Mouse (Mus musculus) hindlimb bud, embryonic 11.5 days (tissue): ENCODE measurements around the gene Ubc.
"Not testable (repeated sequence)": the region's sequence is repeated elsewhere in the genome, so short reads cannot be mapped to it uniquely, and the experiment has no call there.

Experiments used
- DNase-seq: peaks from one replicate; pipeline ENCODE4 v3.0.0-alpha.2; 2012; ENCODE audit warnings: low read depth, low spot score; ENCODE audit errors: extremely low spot score

Ubc gene

DNA sequence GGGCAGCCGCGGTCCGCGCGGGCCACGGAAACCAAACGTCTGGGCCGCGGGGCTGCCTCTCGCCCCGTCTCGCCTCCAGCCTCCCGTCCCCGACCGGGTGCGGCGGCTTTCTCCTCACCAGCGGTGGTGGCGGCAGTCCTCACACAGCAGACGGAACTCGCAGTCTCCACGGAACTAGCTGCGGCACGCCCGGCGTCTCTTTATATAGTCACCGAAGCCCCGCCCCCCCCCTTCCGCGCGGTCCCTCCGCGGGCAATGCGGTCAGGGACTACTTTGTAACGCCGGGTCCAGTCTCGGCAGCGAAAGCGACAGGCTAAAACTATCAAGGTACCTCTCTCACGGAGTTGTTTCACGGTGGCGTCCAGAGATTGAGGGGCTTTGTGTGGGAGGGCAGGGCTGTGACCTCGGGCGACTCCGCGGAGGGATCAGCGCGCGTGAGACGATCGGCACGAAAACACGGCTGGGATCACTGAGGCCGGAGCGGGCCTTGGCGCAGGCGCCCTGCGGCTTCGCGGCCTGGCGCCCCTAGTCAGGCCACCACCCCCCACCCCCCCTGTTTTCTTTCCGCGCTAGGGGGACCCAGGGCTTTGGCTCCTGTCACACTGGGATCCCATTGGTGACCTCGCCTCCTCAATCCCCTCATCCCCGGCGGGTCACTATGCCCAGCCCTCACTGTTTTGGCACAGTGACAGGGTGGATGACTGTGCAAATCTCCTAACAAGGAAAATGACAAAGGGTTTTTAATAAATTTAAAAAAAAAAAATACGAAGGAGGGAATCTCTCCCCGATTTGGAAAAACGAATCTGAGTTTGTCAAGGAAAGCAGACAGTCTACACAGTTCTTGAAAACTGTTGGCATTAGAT lies at the start of gene Ubc:
Gene Ubc (minus strand): TSS at position 624 of the 863 bp plus-strand sequence.
- DNase-seq, result no peak

GRCm38 (mm10) chr5:125434347-125434746 lies 44.3 kb upstream of the Ubc start:
- not testable (repeated sequence) for DNase-seq

- peak; percentile 67 for DNase-seq
Observed at GRCm38 (mm10) chr5:125433793-125434337, 43.9 kb upstream of the Ubc start, which contains the start of gene Dhx37. Gene Dhx37, minus strand, starts transcription at chr5:125434121.

- not testable (repeated sequence) for DNase-seq
Observed at GRCm38 (mm10) chr5:125432324-125432723, 42.3 kb upstream of the Ubc start.

- DNase-seq, result no peak
Observed at GRCm38 (mm10) chr5:125426343-125426742, 36.3 kb upstream of the Ubc start.

- no peak for DNase-seq
Observed at GRCm38 (mm10) chr5:125425698-125426276, 35.8 kb upstream of the Ubc start.

GRCm38 (mm10) chr5:125419124-125419523 lies 29.1 kb upstream of the Ubc start:
- DNase-seq, result no peak

GRCm38 (mm10) chr5:125418636-125419035 lies 28.6 kb upstream of the Ubc start:
- no peak for DNase-seq

- DNase-seq, result no peak
Observed at GRCm38 (mm10) chr5:125416183-125416582, 26.2 kb upstream of the Ubc start.

GRCm38 (mm10) chr5:125413763-125414162 lies 23.8 kb upstream of the Ubc start:
- no peak for DNase-seq

- DNase-seq, result not testable (repeated sequence)
Observed at GRCm38 (mm10) chr5:125412536-125412935, 22.5 kb upstream of the Ubc start.

GRCm38 (mm10) chr5:125411972-125412530 lies 22.0 kb upstream of the Ubc start:
- DNase-seq, result peak; percentile 64

GRCm38 (mm10) chr5:125409348-125410090 lies 19.5 kb upstream of the Ubc start:
- DNase-seq, result peak; percentile 81

DNA sequence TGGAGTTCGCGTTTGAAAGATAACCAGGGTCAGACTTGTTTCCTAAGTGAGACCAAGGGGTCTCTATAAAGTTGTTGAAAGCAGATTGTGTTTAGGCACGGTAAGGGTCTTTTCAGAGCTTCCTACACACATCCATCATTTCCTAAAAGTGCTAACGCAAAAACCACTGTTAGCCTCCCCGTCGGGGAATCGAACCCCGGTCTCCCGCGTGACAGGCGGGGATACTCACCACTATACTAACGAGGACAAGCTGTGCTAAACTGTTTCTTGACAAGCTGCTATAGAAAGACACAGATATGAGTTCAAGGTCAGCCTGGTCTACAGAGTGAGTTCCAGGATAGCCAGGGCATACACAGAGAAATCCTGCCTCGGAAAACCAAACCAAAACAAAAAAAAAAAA lies 18.8 kb upstream of the Ubc start:
- peak; percentile 95 for DNase-seq

GRCm38 (mm10) chr5:125407910-125408575 lies 18.0 kb upstream of the Ubc start:
- no peak for DNase-seq

GRCm38 (mm10) chr5:125407020-125407830 lies 17.2 kb upstream of the Ubc start:
- no peak for DNase-seq

- no peak for DNase-seq
Observed at GRCm38 (mm10) chr5:125406322-125407016, 16.5 kb upstream of the Ubc start.

DNA sequence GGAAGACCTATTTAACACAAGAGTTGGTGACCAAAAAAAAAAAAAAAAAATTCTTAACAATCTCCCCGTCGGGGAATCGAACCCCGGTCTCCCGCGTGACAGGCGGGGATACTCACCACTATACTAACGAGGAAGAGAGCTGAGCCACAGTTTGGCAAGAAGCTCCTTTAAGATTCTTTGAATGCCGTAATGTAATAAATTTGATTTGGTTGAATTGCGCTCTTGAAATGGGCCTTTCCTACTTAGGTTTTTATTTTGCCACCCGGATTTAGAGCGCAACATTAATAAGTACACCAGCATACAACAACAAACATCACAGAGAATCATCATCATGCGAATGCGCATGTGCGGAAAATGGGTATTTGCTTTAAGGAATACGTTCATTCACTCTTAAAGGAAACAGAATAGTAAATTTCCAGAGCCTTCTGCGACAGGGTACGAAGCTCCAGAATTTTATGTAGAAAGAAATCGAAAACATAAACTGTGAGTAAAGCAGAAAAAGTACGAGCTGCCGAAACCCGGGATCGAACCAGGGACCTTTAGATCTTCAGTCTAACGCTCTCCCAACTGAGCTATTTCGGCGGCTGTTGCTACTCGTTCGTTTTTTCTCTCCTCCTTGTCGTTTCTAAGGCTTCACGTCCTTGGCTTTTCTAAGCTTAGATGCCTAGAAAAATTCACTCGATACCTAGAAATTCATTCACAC lies 15.7 kb upstream of the Ubc start:
- DNase-seq, result peak; percentile 92
